Mouse (Mus musculus): ENCODE results near the gene Metrn. TPM values are rescaled to one million over a fixed set of nuclear protein-coding genes. Genes with fewer than 3 reads are reported as not detected.

The Metrn gene
- 43.4 and 50.1 TPM in 2 replicates for polyA plus RNA-seq (2015; fragmentation: Nextera tagmentation; extraction: Ambion mirVana)

GRCm38 (mm10) chr17:25796951-25797369, at the start of gene Metrn:
Gene Metrn (minus strand): TSS chr17:25797136.
- Histone ChIP-seq H3K4me2 (peak within 1 kb of the TSS; percentile 98), H3K36me3 (no peaks in the 10 kb centered on the region), H3K4me3 (peak within 1 kb of the TSS; percentile 64), H3K4me1 (peaks cover 40% of the 10 kb centered on the region), H3K9ac (peak within 1 kb of the TSS; percentile 76), H3K27ac (0 out of 2 replicates have a peak within 1 kb of the TSS, but pooled peaks have one; percentile 16), H3K9me3 (no peaks in the 10 kb centered on the region), H3K27me3 (peaks cover 6% of the 10 kb centered on the region)
- under 1% methylated on average over 35 of the region's 35 CpGs for WGBS
- peak; percentile 79 for ATAC-seq (ENCODE audit: insufficient number of reproducible peaks, insufficient read depth, low FRiP score, low TSS enrichment, low read depth)

GRCm38 (mm10) chr17:25844396-25844901, 47.5 kb upstream of the Metrn start, which contains the start of gene Rhot2:
Gene Rhot2 (minus strand): TSS chr17:25844851.
- WGBS = 2% methylated on average over 21 of the region's 21 CpGs
- peak within 1 kb of the TSS; percentile 89 for H3K27ac ChIP-seq
- H3K27me3 ChIP-seq = no peaks in the 10 kb centered on the region
- no peaks in the 10 kb centered on the region for H3K9me3 ChIP-seq
- H3K4me3 ChIP-seq = peak within 1 kb of the TSS; percentile 83
- peaks cover 77% of the 10 kb centered on the region for H3K36me3 ChIP-seq
- ATAC-seq (ENCODE audit: insufficient number of reproducible peaks, insufficient read depth, low FRiP score, low TSS enrichment, low read depth) = peak; percentile 89
- H3K4me2 ChIP-seq = peak within 1 kb of the TSS; percentile 87
- peaks cover 16% of the 10 kb centered on the region for H3K4me1 ChIP-seq
- peak within 1 kb of the TSS; percentile 91 for H3K9ac ChIP-seq

- peak overlapping the region; percentile 87 for H3K4me2 ChIP-seq
- H3K4me1 ChIP-seq = peaks cover 16% of the 10 kb centered on the region
- peak overlapping the region; percentile 91 for H3K9ac ChIP-seq
- WGBS = 2% methylated on average over 38 of the region's 38 CpGs
- H3K27me3 ChIP-seq = no peaks in the 10 kb centered on the region
- H3K36me3 ChIP-seq = peaks cover 77% of the 10 kb centered on the region
- no peaks in the 10 kb centered on the region for H3K9me3 ChIP-seq
- peak overlapping the region; percentile 89 for H3K27ac ChIP-seq
- ATAC-seq (ENCODE audit: insufficient number of reproducible peaks, insufficient read depth, low FRiP score, low TSS enrichment, low read depth) = 0 out of 2 replicates have a peak, but pooled peaks have one; percentile 1
- peak overlapping the region; percentile 83 for H3K4me3 ChIP-seq
These were observed 46.9 kb upstream of the Metrn start for GRCm38 (mm10) chr17:25843636-25844395.

GRCm38 (mm10) chr17:25843122-25843521, 46.2 kb upstream of the Metrn start:
- H3K4me3 ChIP-seq = peak overlapping the region; percentile 83
- H3K4me2 ChIP-seq = peak overlapping the region; percentile 87
- WGBS = 91% methylated on average over 4 of the region's 4 CpGs

GRCm38 (mm10) chr17:25842509-25842908, 45.6 kb upstream of the Metrn start:
- peaks cover 73% of the 10 kb centered on the region for H3K36me3 ChIP-seq
- no peak for ATAC-seq (ENCODE audit: insufficient number of reproducible peaks, insufficient read depth, low FRiP score, low TSS enrichment, low read depth)
- peaks cover 18% of the 10 kb centered on the region for H3K4me1 ChIP-seq
- H3K9me3 ChIP-seq = no peaks in the 10 kb centered on the region
- H3K27me3 ChIP-seq = no peaks in the 10 kb centered on the region
- no peak overlapping the region for H3K9ac ChIP-seq
- H3K4me3 ChIP-seq = no peak overlapping the region
- H3K27ac ChIP-seq = no peak overlapping the region
- H3K4me2 ChIP-seq = no peak overlapping the region
- WGBS = 82% methylated on average over 3 of the region's 3 CpGs

More at GRCm38 (mm10) chr17:25843122-25843521, 46.2 kb upstream of the Metrn start:
- peaks cover 16% of the 10 kb centered on the region for H3K4me1 ChIP-seq
- ATAC-seq (ENCODE audit: insufficient number of reproducible peaks, insufficient read depth, low FRiP score, low TSS enrichment, low read depth) = no peak
- H3K36me3 ChIP-seq = peaks cover 74% of the 10 kb centered on the region
- H3K9me3 ChIP-seq = no peaks in the 10 kb centered on the region
- H3K9ac ChIP-seq = peak overlapping the region; percentile 91
- H3K27me3 ChIP-seq = no peaks in the 10 kb centered on the region
- no peak overlapping the region for H3K27ac ChIP-seq

GRCm38 (mm10) chr17:25841117-25841880, 44.4 kb upstream of the Metrn start, which contains the start of gene Gm20683:
Gene Gm20683 (minus strand): TSS chr17:25841763.
- H3K4me3 ChIP-seq = no peak within 1 kb of the TSS
- no peak within 1 kb of the TSS for H3K27ac ChIP-seq
- H3K9ac ChIP-seq = no peak within 1 kb of the TSS
- H3K4me1 ChIP-seq = peaks cover 30% of the 10 kb centered on the region
- ATAC-seq (ENCODE audit: insufficient number of reproducible peaks, insufficient read depth, low FRiP score, low TSS enrichment, low read depth) = no peak
- no peak within 1 kb of the TSS for H3K4me2 ChIP-seq
- H3K36me3 ChIP-seq = peaks cover 61% of the 10 kb centered on the region
- H3K27me3 ChIP-seq = no peaks in the 10 kb centered on the region
- H3K9me3 ChIP-seq = no peaks in the 10 kb centered on the region
- 93% methylated on average over 22 of the region's 22 CpGs for WGBS

- peaks cover 38% of the 10 kb centered on the region for H3K4me1 ChIP-seq
- 95% methylated on average over 6 of the region's 6 CpGs for WGBS
- H3K36me3 ChIP-seq = peaks cover 59% of the 10 kb centered on the region
- no peaks in the 10 kb centered on the region for H3K9me3 ChIP-seq
- H3K27ac ChIP-seq = no peak overlapping the region
- ATAC-seq (ENCODE audit: insufficient number of reproducible peaks, insufficient read depth, low FRiP score, low TSS enrichment, low read depth) = no peak
- no peak overlapping the region for H3K4me2 ChIP-seq
- no peaks in the 10 kb centered on the region for H3K27me3 ChIP-seq
- H3K9ac ChIP-seq = 0 out of 2 replicates have a peak overlapping the region, but pooled peaks have one; percentile 6
- H3K4me3 ChIP-seq = no peak overlapping the region
These were observed 43.6 kb upstream of the Metrn start for GRCm38 (mm10) chr17:25840519-25840918.

- Histone ChIP-seq H3K9me3 (no peaks in the 10 kb centered on the region), H3K27me3 (no peaks in the 10 kb centered on the region), H3K4me3 (no peak overlapping the region), H3K4me1 (peaks cover 43% of the 10 kb centered on the region), H3K27ac (no peak overlapping the region), H3K4me2 (no peak overlapping the region), H3K36me3 (peaks cover 62% of the 10 kb centered on the region), H3K9ac (0 out of 2 replicates have a peak overlapping the region, but pooled peaks have one; percentile 6)
- WGBS = 81% methylated on average over 14 of the region's 14 CpGs
- no peak for ATAC-seq (ENCODE audit: insufficient number of reproducible peaks, insufficient read depth, low FRiP score, low TSS enrichment, low read depth)
These were observed 42.7 kb upstream of the Metrn start for GRCm38 (mm10) chr17:25839455-25840235.

- WGBS = 91% methylated on average over 4 of the region's 4 CpGs
- H3K27me3 ChIP-seq = no peaks in the 10 kb centered on the region
- H3K9me3 ChIP-seq = no peaks in the 10 kb centered on the region
- H3K9ac ChIP-seq = 0 out of 2 replicates have a peak overlapping the region, but pooled peaks have one; percentile 6
- no peak for ATAC-seq (ENCODE audit: insufficient number of reproducible peaks, insufficient read depth, low FRiP score, low TSS enrichment, low read depth)
- H3K27ac ChIP-seq = no peak overlapping the region
- peaks cover 48% of the 10 kb centered on the region for H3K4me1 ChIP-seq
- no peak overlapping the region for H3K4me3 ChIP-seq
- H3K36me3 ChIP-seq = peaks cover 64% of the 10 kb centered on the region
- no peak overlapping the region for H3K4me2 ChIP-seq
These were observed 42.0 kb upstream of the Metrn start for GRCm38 (mm10) chr17:25838904-25839303.

- H3K9ac ChIP-seq = peak overlapping the region; percentile 72
- peaks cover 63% of the 10 kb centered on the region for H3K36me3 ChIP-seq
- peaks cover 43% of the 10 kb centered on the region for H3K4me1 ChIP-seq
- 0 out of 2 replicates have a peak overlapping the region, but pooled peaks have one; percentile 39 for H3K27ac ChIP-seq
- WGBS = 53% methylated on average over 3 of the region's 3 CpGs
- no peaks in the 10 kb centered on the region for H3K27me3 ChIP-seq
- peak overlapping the region; percentile 43 for H3K4me3 ChIP-seq
- H3K4me2 ChIP-seq = peak overlapping the region; percentile 98
- H3K9me3 ChIP-seq = no peaks in the 10 kb centered on the region
- no peak for ATAC-seq (ENCODE audit: insufficient number of reproducible peaks, insufficient read depth, low FRiP score, low TSS enrichment, low read depth)
These were observed 40.6 kb upstream of the Metrn start for GRCm38 (mm10) chr17:25837533-25837932.

GRCm38 (mm10) chr17:25837076-25837410, 40.1 kb upstream of the Metrn start, which contains the start of gene Rhbdl1:
Gene Rhbdl1 (minus strand): TSS chr17:25837295.
- H3K36me3 ChIP-seq = peaks cover 58% of the 10 kb centered on the region
- H3K9ac ChIP-seq = peak within 1 kb of the TSS; percentile 72
- H3K4me2 ChIP-seq = peak within 1 kb of the TSS; percentile 98
- H3K27me3 ChIP-seq = no peaks in the 10 kb centered on the region
- H3K4me3 ChIP-seq = peak within 1 kb of the TSS; percentile 43
- 3% methylated on average over 29 of the region's 29 CpGs for WGBS
- ATAC-seq (ENCODE audit: insufficient number of reproducible peaks, insufficient read depth, low FRiP score, low TSS enrichment, low read depth) = no peak
- H3K4me1 ChIP-seq = peaks cover 44% of the 10 kb centered on the region
- H3K9me3 ChIP-seq = no peaks in the 10 kb centered on the region
- H3K27ac ChIP-seq = peak within 1 kb of the TSS; percentile 39; the same call in 1 of the 2 replicates
